19 mouse cellular contexts compared by ENCODE assay signal in the genomic region with DNA sequence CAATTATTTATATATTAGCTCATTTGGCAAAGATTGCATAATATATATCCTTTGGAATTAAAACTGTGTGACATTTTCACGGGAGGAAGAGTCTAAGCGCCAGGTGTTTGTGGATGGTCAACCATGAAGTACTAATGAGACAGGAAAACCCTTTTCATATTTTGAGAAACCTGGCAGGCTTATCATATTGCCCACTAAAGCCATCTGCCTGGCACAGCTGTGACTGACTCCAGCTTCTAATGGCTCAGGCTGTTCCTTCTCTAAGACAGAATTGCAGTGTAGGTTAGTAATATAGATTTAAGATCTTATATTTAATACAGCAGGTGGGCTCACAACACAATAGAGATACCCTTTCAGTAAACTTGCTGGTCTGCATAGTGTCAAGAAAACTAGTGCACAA. TPM values are rescaled to one million over a fixed set of nuclear protein-coding genes. Genes with fewer than 3 reads are reported as not detected.
DNase-seq lines count a peak whose midpoint lies in the region; ATAC-seq and TF ChIP-seq lines count a peak whose summit lies in the region.
"Had no signal": no experiment of that assay in that cellular context is flagged by ENCODE, and none has a peak within 500 bp of the region (broad histone marks: within the 10 kb centered on the region; RNA-seq: fewer than 3 reads in every experiment).

No protein-coding gene starts in this region.

- H3K9ac ChIP-seq in forebrain, embryonic 13.5 days: no peak overlapping the region
- no peak overlapping the region for H3K9ac ChIP-seq in forebrain, embryonic 11.5 days (ENCODE audit: low read length)
- H3K9ac ChIP-seq: embryonic facial prominence, embryonic 12.5 days; limb, embryonic 13.5 days; liver, embryonic 15.5 days; midbrain, embryonic 15.5 days had no signal

- ATAC-seq in forebrain, embryonic 13.5 days: peak; percentile 48
- no peak for ATAC-seq in forebrain, embryonic 11.5 days (replicated peaks; ENCODE audit: low FRiP score)
- peak; percentile 54 for ATAC-seq in erythroblast, adult 5-6 weeks (replicated peaks; ENCODE audit: low FRiP score, poor library complexity, severe bottlenecking)
- ATAC-seq: intestine, postnatal 0 days; lung, postnatal 0 days; midbrain, embryonic 15.5 days had no signal

- no peaks in the 10 kb centered on the region for H3K9me3 ChIP-seq in forebrain, embryonic 13.5 days (replicated peaks)
- no peaks in the 10 kb centered on the region for H3K9me3 ChIP-seq in forebrain, embryonic 11.5 days (ENCODE audit: control insufficient read depth, low read length)
- H3K9me3 ChIP-seq: embryonic facial prominence, embryonic 12.5 days; limb, embryonic 13.5 days; liver, embryonic 15.5 days; midbrain, embryonic 15.5 days had no signal

- DNase-seq in forebrain, embryonic 11.5 days (ENCODE audit: low spot score): no peak
- peak; percentile 24 for DNase-seq in layer of hippocampus, adult 9-11 months
- no peak for DNase-seq in layer of hippocampus, postnatal 36 days
- DNase-seq in cerebellum, adult 2 months: peak; percentile 53 to 72
- no peak for DNase-seq in kidney, adult 8-10 months
- no peak for DNase-seq in heart, adult 8-10 months (ENCODE audit: low spot score)
- DNase-seq: heart, postnatal 4 days; right cerebral cortex, postnatal 14 days; thymus, postnatal 14 days had no signal

- H3K4me3 ChIP-seq in forebrain, embryonic 13.5 days: no peak overlapping the region
- H3K4me3 ChIP-seq in forebrain, embryonic 11.5 days (ENCODE audit: low read depth, low read length): no peak overlapping the region
- H3K4me3 ChIP-seq in cerebellum, adult 2 months (replicated peaks; ENCODE audit: insufficient read depth, low read depth, low read length): no peak overlapping the region
- H3K4me3 ChIP-seq: embryonic facial prominence, embryonic 12.5 days; limb, embryonic 13.5 days; liver, embryonic 15.5 days; midbrain, embryonic 15.5 days had no signal

- 78% methylated on average over 2 of the region's 2 CpGs for WGBS in forebrain, embryonic 13.5 days
- WGBS in forebrain, embryonic 11.5 days: 94% methylated on average over 2 of the region's 2 CpGs
- WGBS in cerebellum, adult 2 months: 20% methylated on average over 2 of the region's 2 CpGs

- H3K4me2 ChIP-seq in forebrain, embryonic 13.5 days: no peak overlapping the region
- H3K4me2 ChIP-seq in forebrain, embryonic 11.5 days (ENCODE audit: low read depth, low read length, severe bottlenecking): no peak overlapping the region
- H3K4me2 ChIP-seq: embryonic facial prominence, embryonic 12.5 days; limb, embryonic 13.5 days; liver, embryonic 15.5 days; midbrain, embryonic 15.5 days had no signal

- TF ChIP-seq CTCF in cerebellum, adult 2 months (IDR thresholded peaks at IDR 0.05; ENCODE audit: borderline replicate concordance, insufficient read depth, low read depth, low read length): no peak

- no peak for TF ChIP-seq POLR2A in cerebellum, adult 2 months (IDR thresholded peaks at IDR 0.05; ENCODE audit: borderline replicate concordance, insufficient read depth, low read length)

- no peak overlapping the region for H3K27ac ChIP-seq in forebrain, embryonic 13.5 days
- H3K27ac ChIP-seq in forebrain, embryonic 11.5 days (ENCODE audit: low read depth, low read length): no peak overlapping the region
- H3K27ac ChIP-seq in cerebellum, adult 2 months (ENCODE audit: insufficient read depth, low read length): no peak overlapping the region
- H3K27ac ChIP-seq: embryonic facial prominence, embryonic 12.5 days; kidney, postnatal 0 days; limb, embryonic 13.5 days; liver, embryonic 15.5 days; midbrain, embryonic 15.5 days; stomach, postnatal 0 days had no signal

- no peaks in the 10 kb centered on the region for H3K27me3 ChIP-seq in forebrain, embryonic 13.5 days
- no peaks in the 10 kb centered on the region for H3K27me3 ChIP-seq in forebrain, embryonic 11.5 days (ENCODE audit: control insufficient read depth, insufficient read depth, low read length)
- H3K27me3 ChIP-seq in cerebellum, adult 2 months (ENCODE audit: control insufficient read depth, insufficient read depth, low read length): no peaks in the 10 kb centered on the region
- H3K27me3 ChIP-seq: embryonic facial prominence, embryonic 12.5 days; limb, embryonic 13.5 days; liver, embryonic 15.5 days; midbrain, embryonic 15.5 days had no signal

- H3K36me3 ChIP-seq in forebrain, embryonic 13.5 days (ENCODE audit: poor library complexity, severe bottlenecking): no peaks in the 10 kb centered on the region
- no peaks in the 10 kb centered on the region for H3K36me3 ChIP-seq in forebrain, embryonic 11.5 days (ENCODE audit: control insufficient read depth, insufficient read depth, low read length)
- H3K36me3 ChIP-seq: embryonic facial prominence, embryonic 12.5 days; limb, embryonic 13.5 days; liver, embryonic 15.5 days; midbrain, embryonic 15.5 days had no signal

- peaks cover 28% of the 10 kb centered on the region for H3K4me1 ChIP-seq in forebrain, embryonic 13.5 days
- no peaks in the 10 kb centered on the region for H3K4me1 ChIP-seq in forebrain, embryonic 11.5 days (replicated peaks; ENCODE audit: control insufficient read depth, insufficient read depth, low read length)
- H3K4me1 ChIP-seq in cerebellum, adult 2 months (ENCODE audit: control insufficient read depth, insufficient read depth, low read length): peaks cover 27% of the 10 kb centered on the region
- H3K4me1 ChIP-seq: embryonic facial prominence, embryonic 12.5 days had no signal

RNA-seq across cellular contexts. Expression of gene Ift57, which starts 21.6 kb away (rescaled TPM):
- polyA plus RNA-seq in forebrain, embryonic 13.5 days (2015; fragmentation: Nextera tagmentation; extraction: Ambion mirVana): 38.9 and 39.6 TPM in 2 replicates
- polyA plus RNA-seq in forebrain, embryonic 11.5 days (2014; fragmentation: Nextera tagmentation; extraction: Ambion mirVana): 27.6 and 30.5 TPM in 2 replicates
- total RNA-seq in layer of hippocampus, postnatal 36 days (2021): 10 to 100 TPM; 54.1 to 55.5 TPM
- polyA plus RNA-seq in cerebellum, adult 2 months (2012; rRNA removed): 37.7 and 39.0 TPM in 2 replicates
- total RNA-seq in erythroblast, adult 5-6 weeks (2015; ENCODE audit: low replicate concordance): 41.8 and 77.4 TPM in 2 replicates
- total RNA-seq in erythroblast, adult 5-6 weeks (2017; ENCODE audit: low replicate concordance): 60.3 and 96.7 TPM in 2 replicates
- total RNA-seq in heart, adult 8-10 months (2022): 10 to 100 TPM; 11.6 to 15.4 (median 14.3) TPM

Comparison
In these comparisons a context has a peak if more than half of its experiments do, and no peak if none do; other contexts are left out.
1. DNase-seq: peak in layer of hippocampus, adult 9-11 months (single experiment) and cerebellum, adult 2 months (2 of 2); none in forebrain, embryonic 11.5 days (single experiment), layer of hippocampus, postnatal 36 days (0 of 2), kidney, adult 8-10 months (0 of 2) and heart, adult 8-10 months (single experiment).